Mouse (Mus musculus) heart, embryonic 13.5 days (tissue): ENCODE measurements around the gene Cdk13. TPM values are rescaled to one million over a fixed set of nuclear protein-coding genes. Genes with fewer than 3 reads are reported as not detected.

Source experiments
- ATAC-seq: fragments of 200-750 bp; cut with Nextera tagmentation; 2 replicates; pipeline ENCODE4 v1.8.0; 2017; ENCODE audit warnings: moderate TSS enrichment; ENCODE audit not compliant: insufficient number of reproducible peaks, low FRiP score, low TSS enrichment; ENCODE audit errors: extremely low read depth
- H3K27ac ChIP-seq: fragments of 300-500 bp; sonication (generic); replicated peaks from 2 replicates; pipeline ENCODE4 v1.5.1; 2015; ENCODE audit warnings: moderate library complexity, mild to moderate bottlenecking, inconsistent platforms
- H3K27me3 ChIP-seq: fragments of 300-500 bp; sonication (generic); replicated peaks from 2 replicates; pipeline ENCODE4 v1.6.1; 2015; ENCODE audit warnings: mild to moderate bottlenecking, inconsistent platforms
- H3K36me3 ChIP-seq: fragments of 300-500 bp; sonication (generic); 2 replicates; pipeline ENCODE4 v1.6.1; 2015; ENCODE audit warnings: mild to moderate bottlenecking, inconsistent platforms
- H3K4me1 ChIP-seq: fragments of 300-500 bp; sonication (generic); 2 replicates; pipeline ENCODE4 v1.6.1; 2015; ENCODE audit warnings: inconsistent platforms
- H3K4me2 ChIP-seq: fragments of 300-500 bp; sonication (generic); 2 replicates; pipeline ENCODE4 v1.6.1; 2015; ENCODE audit warnings: inconsistent platforms, mild to moderate bottlenecking, moderate library complexity
- H3K4me3 ChIP-seq: fragments of 300-500 bp; sonication (generic); 2 replicates; pipeline ENCODE4 v1.5.1; 2015; ENCODE audit warnings: moderate library complexity, mild to moderate bottlenecking, inconsistent platforms
- H3K9ac ChIP-seq: fragments of 300-500 bp; sonication (generic); 2 replicates; pipeline ENCODE4 v1.6.1; 2015; ENCODE audit warnings: inconsistent platforms, mild to moderate bottlenecking, moderate library complexity
- H3K9me3 ChIP-seq: fragments of 300-500 bp; sonication (generic); 2 replicates; pipeline ENCODE4 v1.6.1; 2016; ENCODE audit warnings: inconsistent platforms
- WGBS: fragments of 180-500 bp; shearing (Covaris S2); methylation state at CpG from one replicate; pipeline ENCODE4 v1.1.7; 2015; ENCODE audit warnings: mixed read lengths; 5-methylcytosine and 5-hydroxymethylcytosine counted together
- microRNA counts: library from miRNA; unstranded; fragments of <30 nt; microRNA quantifications from one replicate; lab custom pipeline; 2016
- microRNA-seq: library from miRNA; unstranded; fragments of <30 nt; microRNA quantifications from one replicate; pipeline ENCODE4, GENCODE M21; 2016
- polyA plus RNA-seq: library from polyadenylated mRNA; unstranded; fragments of >200 nt; fragmentation: Nextera tagmentation; extraction: Ambion mirVana; gene quantifications from 2 replicates; pipeline ENCODE4 v1.2.1, GENCODE M21; 2015

Gene Cdk13
- polyA plus RNA-seq, 1 experiment from 2014 or later = 10.6 TPM

GRCm38 (mm10) chr13:17694414-17694813 lies 110.5 kb downstream of the Cdk13 start:
- 0% methylated on average over 25 of the region's 25 CpGs for WGBS
- H3K4me3 ChIP-seq = peak overlapping the region; percentile 89
- H3K9me3 ChIP-seq = no peaks in the 10 kb centered on the region
- peak overlapping the region; percentile 87 for H3K27ac ChIP-seq
- ATAC-seq = peak; percentile 71
- H3K9ac ChIP-seq = peak overlapping the region; percentile 88
- H3K4me2 ChIP-seq = peak overlapping the region; percentile 74
- H3K4me1 ChIP-seq = peaks cover 20% of the 10 kb centered on the region
- H3K36me3 ChIP-seq = no peaks in the 10 kb centered on the region
- H3K27me3 ChIP-seq = no peaks in the 10 kb centered on the region

DNA sequence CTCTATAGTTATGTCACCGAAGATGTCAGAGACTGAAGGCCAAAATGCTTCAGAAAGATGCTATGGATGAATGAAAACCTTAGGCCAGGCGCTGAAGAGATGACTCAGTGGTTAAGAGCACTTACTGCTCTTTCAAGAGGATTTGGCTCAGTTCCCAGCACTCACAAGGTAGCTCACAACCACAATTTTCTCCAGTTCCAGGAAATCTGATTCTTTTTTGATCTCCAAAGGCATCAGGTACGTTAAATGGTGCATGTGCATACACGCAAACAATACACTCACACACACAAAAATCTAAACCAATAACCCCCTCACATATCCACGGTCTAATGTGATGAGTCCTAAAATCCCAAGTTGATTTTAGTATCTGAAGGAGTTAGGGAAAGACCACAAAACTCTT lies 111.1 kb downstream of the Cdk13 start:
- WGBS = 60% methylated on average over 5 of the region's 5 CpGs
- Histone ChIP-seq H3K9me3 (no peaks in the 10 kb centered on the region), H3K9ac (0 out of 2 replicates have a peak overlapping the region, but pooled peaks have one; percentile 19), H3K4me1 (peaks cover 20% of the 10 kb centered on the region), H3K4me3 (peak overlapping the region; percentile 89), H3K4me2 (peak overlapping the region; percentile 74), H3K27ac (peak overlapping the region; percentile 87; the same call in 1 of the 2 replicates), H3K27me3 (no peaks in the 10 kb centered on the region), H3K36me3 (no peaks in the 10 kb centered on the region)
- no peak for ATAC-seq

DNA sequence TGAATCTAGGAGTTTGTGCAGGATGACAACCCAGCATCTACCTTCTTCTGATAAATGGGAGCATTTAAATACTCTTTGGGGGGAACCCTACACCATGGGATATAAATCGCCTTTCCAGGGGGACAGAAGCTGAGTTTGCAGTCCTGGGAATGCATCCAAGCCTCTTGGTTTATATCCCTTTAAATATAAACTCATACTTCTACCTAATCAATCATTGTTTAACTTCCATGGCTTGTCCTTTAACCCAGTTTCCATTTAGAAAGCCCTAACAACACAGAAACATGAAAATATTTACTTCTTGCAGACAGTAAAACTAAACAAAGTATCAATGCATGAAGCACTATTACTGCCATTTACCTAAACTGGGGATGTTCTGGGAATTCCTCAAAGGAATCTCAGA lies 113.5 kb downstream of the Cdk13 start:
- no peak overlapping the region for H3K27ac ChIP-seq
- H3K4me3 ChIP-seq = no peak overlapping the region
- no peaks in the 10 kb centered on the region for H3K36me3 ChIP-seq
- no peak overlapping the region for H3K4me2 ChIP-seq
- H3K4me1 ChIP-seq = peaks cover 13% of the 10 kb centered on the region
- no peaks in the 10 kb centered on the region for H3K27me3 ChIP-seq
- WGBS = 59% methylated on average over 1 of the region's 1 CpGs
- H3K9ac ChIP-seq = no peak overlapping the region
- ATAC-seq = no peak
- no peaks in the 10 kb centered on the region for H3K9me3 ChIP-seq

DNA sequence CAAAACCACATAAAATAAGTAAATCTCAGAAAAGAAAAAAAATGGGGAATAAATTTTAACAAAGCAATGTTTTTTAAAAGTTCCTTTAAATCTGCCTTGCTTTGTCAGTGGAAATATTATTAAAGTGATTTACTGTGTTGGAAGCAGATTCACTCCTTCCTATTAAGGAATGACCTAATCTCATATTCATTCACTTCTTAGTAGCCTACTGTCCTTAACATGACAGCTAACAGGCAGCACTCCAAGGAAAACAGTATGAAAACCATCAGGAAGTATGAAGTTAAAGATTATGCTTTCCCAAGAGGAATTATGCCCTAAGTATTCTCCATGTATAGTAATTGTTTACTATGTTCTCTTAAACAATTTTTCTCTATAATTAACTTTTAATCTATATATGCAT lies 114.2 kb downstream of the Cdk13 start:
- Histone ChIP-seq H3K27ac (0 out of 2 replicates have a peak overlapping the region, but pooled peaks have one; percentile 57), H3K9me3 (no peaks in the 10 kb centered on the region), H3K27me3 (no peaks in the 10 kb centered on the region), H3K4me3 (no peak overlapping the region), H3K9ac (no peak overlapping the region), H3K36me3 (no peaks in the 10 kb centered on the region), H3K4me1 (peaks cover 13% of the 10 kb centered on the region), H3K4me2 (no peak overlapping the region)
- ATAC-seq = no peak

DNA sequence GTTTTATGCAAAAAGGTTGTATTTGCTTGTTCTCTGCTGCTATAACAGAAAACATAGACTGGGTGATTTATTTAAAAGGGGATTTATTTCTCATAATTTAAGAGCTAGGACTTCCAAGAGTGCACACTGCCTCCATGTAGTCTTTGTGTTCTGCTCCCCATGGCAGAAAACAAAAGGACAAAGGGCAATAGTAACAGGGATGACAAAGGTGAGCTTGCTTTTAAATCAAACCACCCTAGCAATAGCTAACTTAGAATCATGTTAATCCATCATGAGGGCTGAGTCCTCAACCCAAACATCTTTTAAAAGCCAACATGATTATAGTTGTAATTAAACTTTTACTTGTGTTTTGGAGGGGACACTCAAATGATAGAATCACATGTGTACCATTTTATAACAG lies 115.4 kb downstream of the Cdk13 start:
- no peak for ATAC-seq
- Histone ChIP-seq H3K4me2 (no peak overlapping the region), H3K4me3 (no peak overlapping the region), H3K36me3 (no peaks in the 10 kb centered on the region), H3K9ac (no peak overlapping the region), H3K4me1 (peaks cover 13% of the 10 kb centered on the region), H3K27ac (no peak overlapping the region), H3K27me3 (no peaks in the 10 kb centered on the region), H3K9me3 (no peaks in the 10 kb centered on the region)

GRCm38 (mm10) chr13:17671122-17671521 lies 133.8 kb downstream of the Cdk13 start:
- 68% methylated on average over 1 of the region's 1 CpGs for WGBS
- no peak for ATAC-seq
- H3K27ac ChIP-seq = no peak overlapping the region
- H3K9me3 ChIP-seq = no peaks in the 10 kb centered on the region
- no peaks in the 10 kb centered on the region for H3K4me1 ChIP-seq
- H3K4me3 ChIP-seq = no peak overlapping the region
- H3K36me3 ChIP-seq = no peaks in the 10 kb centered on the region
- H3K27me3 ChIP-seq = no peaks in the 10 kb centered on the region
- no peak overlapping the region for H3K9ac ChIP-seq
- H3K4me2 ChIP-seq = no peak overlapping the region

DNA sequence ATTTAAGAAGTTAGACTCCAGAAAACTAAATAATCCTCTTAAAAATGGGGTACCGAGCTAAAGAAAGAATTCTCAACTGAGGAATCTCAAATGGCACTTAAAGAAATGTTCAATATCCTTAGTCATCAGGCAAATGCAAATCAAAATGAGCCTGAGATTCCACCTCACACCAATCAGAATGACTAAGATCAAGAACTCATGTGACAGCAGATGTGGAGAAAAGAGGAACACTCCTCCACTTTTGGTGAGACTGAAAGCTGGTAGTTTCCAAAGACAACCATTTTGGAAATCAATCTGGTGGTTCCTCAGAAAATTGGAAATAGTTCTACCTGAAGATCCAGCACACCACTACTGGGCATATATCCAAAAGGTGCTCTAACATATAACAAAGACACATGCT lies 137.5 kb downstream of the Cdk13 start:
- no peaks in the 10 kb centered on the region for H3K9me3 ChIP-seq
- H3K9ac ChIP-seq = no peak overlapping the region
- H3K36me3 ChIP-seq = no peaks in the 10 kb centered on the region
- no peaks in the 10 kb centered on the region for H3K27me3 ChIP-seq
- H3K4me2 ChIP-seq = no peak overlapping the region
- H3K27ac ChIP-seq = no peak overlapping the region
- H3K4me1 ChIP-seq = no peaks in the 10 kb centered on the region
- ATAC-seq = no peak
- H3K4me3 ChIP-seq = no peak overlapping the region
- WGBS = 89% methylated on average over 1 of the region's 1 CpGs

MicroRNA genes within 50 kb of the gene (microRNA counts, 519-probe panel; counts per million panel counts)
- microRNA mmu-miR-466i (lab: Ali Mortazavi, UCI) = 209 counts per million, percentile 61 among the panel's probes with 10 or more counts

Small RNAs within 50 kb of the gene (microRNA-seq; reads per million reads assigned to microRNA genes)
- gene Mir466i = not detected

Other genes starting within 250 kb of the Cdk13 start
- gene Mplkip, start 109.9 kb downstream of the Cdk13 start, polyA plus RNA-seq = 26.9 and 30.2 TPM in 2 replicates
- gene Sugct, start 109.5 kb downstream of the Cdk13 start, polyA plus RNA-seq = 5.1 TPM in 2 replicates
- gene Rala, start 139.1 kb upstream of the Cdk13 start, polyA plus RNA-seq = 81.2 and 92.3 TPM in 2 replicates
- 69.1 and 77.3 TPM in 2 replicates for gene Yae1d1, start 188.3 kb upstream of the Cdk13 start, polyA plus RNA-seq